13 mouse cellular contexts compared by ENCODE assay signal in the genomic region with DNA sequence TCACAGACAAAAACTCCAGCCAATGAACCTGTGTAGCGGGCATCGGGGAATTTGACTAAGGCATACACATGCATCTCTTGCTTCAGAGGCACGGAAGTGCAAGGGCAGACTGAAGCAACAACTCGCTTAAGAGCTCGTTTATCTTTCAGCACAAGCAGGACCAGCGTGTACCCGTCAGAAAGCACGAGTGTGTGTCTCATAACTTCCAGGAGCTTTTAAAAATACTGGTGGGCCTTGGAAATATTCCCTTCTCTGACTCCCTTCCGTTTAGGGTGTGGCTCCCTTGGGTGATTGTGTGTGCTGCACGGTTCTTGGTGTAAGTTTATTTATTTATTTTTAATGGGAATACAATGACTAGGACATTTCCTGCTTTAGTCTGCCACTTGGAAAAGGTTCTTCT. TPM values are rescaled to one million over a fixed set of nuclear protein-coding genes. Genes with fewer than 3 reads are reported as not detected.
DNase-seq lines count a peak whose midpoint lies in the region; TF ChIP-seq lines count a peak whose summit lies in the region.
"Had no signal": no experiment of that assay in that cellular context is flagged by ENCODE, and none has a peak within 500 bp of the region (broad histone marks: within the 10 kb centered on the region; RNA-seq: fewer than 3 reads in every experiment).

No protein-coding gene starts in this region.

- intact Hi-C loops in heart, adult 2 months (cut with DNase I), result loop anchor here (1.0 kb wide), 1 partner anchor 37 kb away; no protein-coding TSS in a partner anchor
- intact Hi-C loops in left cerebral cortex, postnatal 4 days (cut with DNase I), result no loop called here

- peaks cover 25% of the 10 kb centered on the region for H3K4me1 ChIP-seq in heart, adult 2 months (ENCODE audit: control insufficient read depth, insufficient read depth, low read length)
- H3K4me1 ChIP-seq: embryonic facial prominence, embryonic 13.5 days had no signal

- DNase-seq in gastrocnemius, adult 18-20 months (ENCODE audit: low spot score), result peak; percentile 61
- no peak for DNase-seq in gastrocnemius, postnatal 10 days
- DNase-seq in heart, adult 2 months, result peak; percentile 55 to 72
- DNase-seq in kidney, adult 8-10 months, result peak; percentile 37 to 57
- peak; percentile 57 for DNase-seq in lung, postnatal 14 days
- DNase-seq in Muller cell, postnatal 12 days (ENCODE audit: inconsistent ontology term), result no peak
- DNase-seq in layer of hippocampus, postnatal 36 days, result no peak
- DNase-seq in left cerebral cortex, postnatal 4 days, result no peak
- DNase-seq: forebrain, postnatal 0 days; lung, embryonic 14.5 days; retina, postnatal 1 day had no signal

- H3K27ac ChIP-seq in heart, adult 2 months, result peak overlapping the region; percentile 91
- H3K27ac ChIP-seq: embryonic facial prominence, embryonic 13.5 days; hindbrain, postnatal 0 days had no signal

- no peak overlapping the region for H3K4me3 ChIP-seq in heart, adult 2 months
- H3K4me3 ChIP-seq: embryonic facial prominence, embryonic 13.5 days had no signal

- no peak for TF ChIP-seq CTCF in heart, adult 2 months (IDR thresholded peaks at IDR 0.05)

- peaks cover 2% of the 10 kb centered on the region for H3K79me2 ChIP-seq in heart, adult 2 months (replicated peaks; ENCODE audit: control insufficient read depth, insufficient read depth, low read length)

- H3K27me3 ChIP-seq in heart, adult 2 months (ENCODE audit: control insufficient read depth, insufficient read depth, low read length), result no peaks in the 10 kb centered on the region
- H3K27me3 ChIP-seq: embryonic facial prominence, embryonic 13.5 days had no signal

- WGBS in heart, adult 2 months, result 12% methylated on average over 10 of the region's 10 CpGs

- TF ChIP-seq POLR2A in heart, adult 2 months (IDR thresholded peaks at IDR 0.05; ENCODE audit: insufficient read depth, low read depth, low read length), result peak; percentile 80

- TF ChIP-seq EP300 in heart, adult 2 months (IDR thresholded peaks at IDR 0.05; ENCODE audit: insufficient read depth, low read depth, low read length), result peak; percentile 98

- peaks cover 25% of the 10 kb centered on the region for H3K36me3 ChIP-seq in heart, adult 2 months (ENCODE audit: control insufficient read depth, insufficient read depth, low read length)
- H3K36me3 ChIP-seq: embryonic facial prominence, embryonic 13.5 days had no signal

- peak overlapping the region; percentile 15; the same call in 1 of the 2 replicates for H3K9ac ChIP-seq in heart, adult 2 months (ENCODE audit: low read depth, low read length)
- H3K9ac ChIP-seq: embryonic facial prominence, embryonic 13.5 days; forebrain, postnatal 0 days; lung, embryonic 14.5 days had no signal

RNA-seq across cellular contexts. Expression of gene Clic5, which starts 41.7 kb away (rescaled TPM):
- 100 to 1,000 TPM; 109 to 117 TPM for total RNA-seq in gastrocnemius, adult 18-20 months (2021)
- 10 to 100 TPM; 76.5 TPM for total RNA-seq in gastrocnemius, postnatal 10 days (2021)
- 100 to 1,000 TPM; 128 to 171 TPM for total RNA-seq in heart, adult 2 months (2021)
- polyA plus RNA-seq in heart, adult 2 months (2012; rRNA removed), result 33.2 and 61.4 TPM in 2 replicates
- total RNA-seq in layer of hippocampus, postnatal 36 days (2021), result 1 to 10 TPM; 2.9 TPM
- 1 to 10 TPM; 1.5 to 1.7 TPM for total RNA-seq in left cerebral cortex, postnatal 4 days (2021)

Comparison
In these comparisons a context has a peak if more than half of its experiments do, and no peak if none do; other contexts are left out.
1. DNase-seq: peak in gastrocnemius, adult 18-20 months (single experiment), heart, adult 2 months (2 of 2), kidney, adult 8-10 months (2 of 2) and lung, postnatal 14 days (single experiment); none in gastrocnemius, postnatal 10 days (single experiment), Muller cell, postnatal 12 days (single experiment), layer of hippocampus, postnatal 36 days (0 of 2) and left cerebral cortex, postnatal 4 days (single experiment).
2. RNA of gene Clic5, which starts 41.7 kb away (total RNA-seq): 128 to 171 TPM in heart, adult 2 months, 109 to 117 TPM in gastrocnemius, adult 18-20 months and 76.5 TPM in gastrocnemius, postnatal 10 days; 2.9 TPM in layer of hippocampus, postnatal 36 days and 1.5 to 1.7 TPM in left cerebral cortex, postnatal 4 days; every median in the first group is over 10 times any median in the second.